Mouse (Mus musculus) myocyte (in vitro differentiated cells): ENCODE measurements around the gene Pitpnm3.

Source experiments
- E2F4 ChIP-seq: IDR thresholded peaks from one replicate; pipeline ENCODE4 v1.6.1; 2011; ENCODE audit warnings: mild to moderate bottlenecking, control low read depth, moderate library complexity; ENCODE audit not compliant: insufficient read depth
- MYOD1 ChIP-seq, 3 experiments: IDR thresholded peaks; one replicate each; pipeline ENCODE4 v1.6.1; 2011; ENCODE audit warnings: control low read depth in 2 of 3, low read depth in 2 of 3, mild to moderate bottlenecking in 2 of 3, moderate library complexity in 1 of 3; ENCODE audit not compliant: insufficient read length in 2 of 3, control insufficient read depth in 1 of 3
- POLR2A ChIP-seq: IDR thresholded peaks from one replicate; pipeline ENCODE4 v1.6.1; 2011; ENCODE audit warnings: low read depth, mild to moderate bottlenecking, control low read depth, moderate library complexity; ENCODE audit not compliant: insufficient read length
- POLR2AphosphoS2 ChIP-seq: IDR thresholded peaks from one replicate; pipeline ENCODE4 v1.6.1; 2011; ENCODE audit warnings: low read depth, control low read depth; ENCODE audit not compliant: insufficient read length
- TCF12 ChIP-seq: IDR thresholded peaks from one replicate; pipeline ENCODE4 v1.6.1; 2011; ENCODE audit warnings: mild to moderate bottlenecking, control low read depth; ENCODE audit not compliant: poor library complexity, insufficient read depth, severe bottlenecking
- TCF3 ChIP-seq: IDR thresholded peaks from one replicate; pipeline ENCODE4 v1.6.1; 2011; ENCODE audit warnings: low read depth, control low read depth; ENCODE audit not compliant: insufficient read length
- USF1 ChIP-seq: IDR thresholded peaks from one replicate; pipeline ENCODE4 v1.6.1; 2011; ENCODE audit warnings: low read depth, mild to moderate bottlenecking, control low read depth, moderate library complexity

GRCm38 (mm10) chr11:72057166-72057565 lies 78.4 kb downstream of the Pitpnm3 start:
- TF ChIP-seq POLR2AphosphoS2 (no peak), POLR2A (no peak), TCF12 (no peak), USF1 (no peak), TCF3 (no peak), MYOD1 (IDR thresholded peaks at IDR 0.05; ENCODE audit: control insufficient read depth in 1 of 3, insufficient read length in 2 of 3, low read depth in 2 of 3) (no peak), E2F4 (no peak)
